Mouse (Mus musculus) heart, postnatal 0 days (tissue): Measurements from ENCODE around the gene Melk.

ENCODE experiments used
- CTCF ChIP-seq: IDR thresholded peaks from 2 replicates; pipeline ENCODE4 v1.5.1; 2016; ENCODE audit warnings: antibody characterized with exemption, control low read depth, low read depth
- EP300 ChIP-seq: IDR thresholded peaks from 2 replicates; pipeline ENCODE4 v1.6.1; 2016; ENCODE audit warnings: antibody characterized with exemption, low read depth

- TF ChIP-seq CTCF (no peak), EP300 (no peak)
Observed at GRCm38 (mm10) chr4:44322124-44322523, 21.4 kb downstream of the Melk start.
